Mouse (Mus musculus) thymus, postnatal 4 days (tissue): Measurements from ENCODE around the gene Ubap1l.

Experiments
- DNase-seq: peaks from one replicate; pipeline ENCODE4 v3.0.0; 2021

The Ubap1l gene

GRCm38 (mm10) chr9:65374468-65375162 is 13.8 kb downstream of the Ubap1l start:
- DNase-seq = no peak

DNA sequence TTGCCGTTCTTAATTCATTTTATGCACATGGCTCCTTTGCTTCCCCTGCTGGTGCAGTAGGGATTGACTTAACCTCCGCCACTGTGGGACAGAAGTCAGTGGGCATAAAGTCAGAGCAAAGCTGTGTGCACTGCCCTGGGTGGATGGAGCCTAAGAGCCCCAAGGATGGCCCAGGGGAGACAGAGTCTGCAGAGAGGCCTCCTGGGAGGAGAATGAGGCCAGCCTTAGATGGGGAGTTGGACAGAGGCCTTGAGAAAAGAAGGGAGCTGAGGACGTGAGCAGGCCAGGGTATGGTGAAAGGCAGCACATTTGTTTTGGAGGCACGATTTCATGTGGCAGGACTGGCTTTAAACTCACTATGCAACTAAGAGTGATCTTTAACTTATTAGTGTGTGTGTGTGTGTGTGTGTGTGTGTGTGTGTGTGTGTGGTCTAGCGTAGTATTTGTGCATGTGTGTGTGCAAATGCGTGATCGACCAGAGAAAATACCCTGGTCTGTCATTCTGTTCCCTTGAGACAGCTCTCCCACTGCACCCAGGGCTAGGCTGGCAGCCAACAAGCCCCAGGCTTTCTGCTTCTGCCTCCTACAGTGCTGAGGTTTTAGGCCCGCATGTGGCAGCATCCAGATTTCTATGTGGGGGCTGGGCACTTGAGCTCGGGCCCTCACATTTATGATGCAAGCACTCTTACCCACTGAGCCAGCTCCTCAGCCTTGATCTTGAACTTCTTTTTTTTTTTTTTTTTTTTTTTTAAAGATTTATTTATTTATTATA is 14.5 kb downstream of the Ubap1l start:
- peak; percentile 18 for DNase-seq

DNA sequence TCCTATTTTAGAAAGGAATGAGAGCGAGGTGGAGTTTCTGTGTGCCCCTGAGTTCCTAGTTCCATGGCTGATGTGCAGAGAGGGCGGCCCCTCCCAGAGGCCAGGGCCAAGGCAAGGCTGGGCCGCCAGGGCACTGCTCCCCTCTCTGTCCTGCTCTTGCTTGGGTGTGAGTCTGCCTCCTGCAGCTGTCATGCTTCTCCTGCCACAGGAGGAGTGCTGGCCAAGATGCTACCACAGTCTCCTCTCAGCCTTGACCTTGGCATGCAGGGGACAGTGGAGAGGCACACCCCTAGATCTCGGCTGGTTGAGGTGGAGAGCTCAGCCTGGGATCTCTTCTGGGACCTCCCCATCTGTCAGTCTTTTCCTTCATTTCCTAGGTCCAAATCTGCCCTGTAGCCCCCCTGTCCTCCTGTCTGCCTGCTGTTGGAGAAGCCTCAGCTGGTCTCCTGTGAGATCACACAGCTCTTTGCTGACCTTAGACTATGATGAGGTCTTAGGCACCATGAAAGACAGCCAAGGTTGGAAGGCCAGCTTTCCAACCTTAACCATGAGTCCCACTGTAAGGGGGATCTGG is 20.3 kb downstream of the Ubap1l start:
- no peak for DNase-seq

DNA sequence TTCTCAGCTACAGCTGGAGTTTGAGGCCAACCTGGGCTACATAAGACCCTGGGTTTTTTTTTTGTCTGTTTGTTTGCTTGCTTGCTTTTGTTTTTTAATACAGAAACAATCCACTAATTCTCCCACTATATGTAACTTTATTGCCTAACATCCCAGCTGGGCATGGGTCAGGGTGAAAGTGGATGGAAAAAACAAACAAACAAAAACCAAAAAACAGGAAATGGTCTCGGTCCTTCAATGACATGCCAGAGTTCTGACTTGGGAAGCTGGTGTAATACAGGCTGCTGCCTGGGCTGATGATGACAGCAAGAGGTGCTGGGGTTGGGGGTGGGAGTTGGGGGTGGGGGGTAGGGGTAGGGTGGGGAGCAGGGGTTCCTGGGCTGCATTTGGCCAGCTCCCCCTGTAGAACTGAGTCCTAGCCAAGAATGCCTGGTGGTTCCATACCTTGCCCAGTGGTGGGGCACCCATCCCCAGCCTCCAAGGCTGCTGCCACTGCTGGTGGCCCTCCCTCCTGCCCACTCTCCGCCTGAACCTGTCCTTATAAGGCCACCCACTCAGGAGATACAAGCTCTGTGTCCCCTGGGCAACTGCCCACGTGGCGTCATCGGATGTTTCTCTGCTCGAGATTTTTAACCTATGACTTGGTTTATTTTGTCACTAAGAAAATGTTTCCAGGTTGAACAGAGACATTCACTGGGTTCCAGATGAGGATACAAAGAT is 21.4 kb downstream of the Ubap1l start:
- DNase-seq = no peak

DNA sequence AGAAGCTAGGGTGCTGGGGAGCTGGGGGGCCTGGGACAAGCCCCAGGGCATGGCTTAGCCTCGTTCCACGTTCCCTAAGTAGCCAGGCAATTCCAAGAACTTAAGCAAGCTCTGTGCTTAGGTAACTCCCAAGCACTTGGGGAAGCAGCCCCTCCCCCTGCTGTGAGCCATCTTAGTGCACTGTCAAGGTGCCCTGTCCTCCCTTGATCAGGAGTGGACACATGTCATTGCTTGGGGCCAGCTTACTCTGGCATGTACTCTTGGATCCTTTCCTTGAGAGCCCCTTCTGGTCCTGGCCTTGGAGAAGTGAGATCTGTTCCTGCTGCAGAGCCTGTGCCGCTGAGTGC is 21.9 kb downstream of the Ubap1l start:
- DNase-seq = no peak

GRCm38 (mm10) chr9:65384276-65384675 is 23.4 kb downstream of the Ubap1l start:
- no peak for DNase-seq

DNA sequence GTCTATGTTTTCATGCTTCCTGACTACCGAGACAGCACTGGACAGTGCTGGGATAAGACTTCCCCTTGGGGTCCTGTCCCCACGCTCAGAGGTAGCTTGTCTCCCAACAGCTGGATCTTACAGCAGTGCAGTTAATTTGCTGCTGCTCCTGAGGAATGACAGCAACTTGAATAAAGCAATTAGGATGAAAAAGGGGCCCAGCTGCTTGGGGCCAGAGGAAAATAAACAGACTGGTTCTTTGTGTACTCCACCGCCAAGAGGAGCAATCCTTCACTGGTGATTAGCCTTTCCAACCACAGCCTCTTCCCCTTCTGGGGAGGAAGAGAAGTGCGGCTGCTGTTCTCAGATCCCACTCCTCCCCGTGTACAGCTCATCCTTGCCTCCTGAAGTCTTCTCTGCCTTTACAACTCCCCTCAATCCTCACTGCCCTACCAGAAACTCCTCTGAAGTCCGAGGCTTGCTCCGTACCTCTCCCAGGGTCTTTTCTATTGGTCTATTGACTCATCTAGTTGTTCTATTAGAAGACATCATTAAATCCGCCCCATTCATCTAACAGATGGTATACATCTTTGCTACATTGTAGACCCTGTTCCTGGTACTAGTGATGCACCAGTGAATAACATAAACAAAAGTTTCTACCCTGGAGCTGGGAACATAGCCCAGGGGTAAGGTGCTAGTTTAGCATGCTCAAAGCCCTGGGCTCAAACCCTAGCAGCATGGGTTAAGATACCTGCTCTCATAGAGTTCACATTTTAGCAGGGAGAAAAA is 25.7 kb downstream of the Ubap1l start:
- DNase-seq = no peak

DNA sequence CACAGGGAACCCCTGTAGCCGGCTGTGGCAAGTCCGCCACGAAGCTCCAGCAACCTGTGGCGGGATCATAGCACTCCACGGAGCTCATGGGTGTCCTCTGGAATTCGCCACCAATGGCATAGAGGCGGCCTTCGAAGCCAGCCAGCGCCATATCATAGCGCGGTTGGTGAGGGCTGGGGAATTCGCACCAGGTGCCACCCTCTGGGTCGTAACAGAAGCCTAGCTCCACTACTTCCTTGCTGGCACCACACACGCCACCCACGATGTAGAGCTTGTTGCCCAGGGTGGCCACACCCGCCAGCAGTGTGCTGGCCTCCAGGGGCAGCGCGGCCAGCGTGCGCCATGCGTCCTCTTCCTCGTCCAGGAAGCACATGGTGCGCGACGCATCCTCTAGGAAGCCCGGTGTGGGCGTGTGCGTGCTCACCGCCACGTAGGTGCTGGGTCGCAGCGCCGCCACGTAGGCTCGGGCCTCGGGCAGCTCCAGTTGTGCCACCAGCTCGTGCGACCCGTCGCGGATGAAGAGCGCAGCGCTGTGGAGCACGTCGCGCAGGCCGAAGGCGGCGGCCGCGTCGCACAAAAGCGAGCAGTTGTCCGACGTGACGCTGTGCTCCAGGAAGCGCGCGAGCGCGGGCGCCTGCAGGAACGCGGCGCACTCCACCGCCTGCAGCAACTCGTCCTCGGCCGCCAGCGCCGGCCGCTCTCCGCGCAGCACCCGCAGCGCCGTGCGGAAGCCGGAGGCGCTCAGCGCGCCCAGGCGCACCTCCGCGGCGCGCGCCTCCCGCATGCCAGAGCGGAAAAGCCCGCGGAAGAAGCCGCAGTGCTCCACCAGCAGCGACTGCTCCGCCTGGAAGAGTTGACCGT is 30.1 kb downstream of the Ubap1l start:
- DNase-seq = peak; percentile 57

DNA sequence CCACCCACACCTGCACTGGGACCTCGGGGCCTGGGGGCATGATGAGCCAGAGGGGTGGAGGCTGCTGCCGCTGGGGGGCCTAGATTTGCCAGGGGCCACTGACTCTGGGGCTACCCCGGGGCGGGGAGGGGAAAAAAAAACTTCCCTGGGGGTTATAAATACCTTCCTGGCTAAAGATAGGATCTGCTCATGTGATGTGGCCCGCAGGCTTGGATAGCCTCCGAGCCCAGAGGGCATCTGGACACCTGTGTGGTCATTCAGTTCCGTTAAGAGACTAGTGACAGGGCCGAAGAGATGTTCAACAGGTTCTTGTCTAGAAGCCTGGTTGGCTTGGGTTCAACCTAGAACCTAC is 30.7 kb downstream of the Ubap1l start, which contains the start of gene Kbtbd13:
Gene Kbtbd13 (minus strand): TSS at position 40 of the 352 bp plus-strand sequence.
- no peak for DNase-seq

DNA sequence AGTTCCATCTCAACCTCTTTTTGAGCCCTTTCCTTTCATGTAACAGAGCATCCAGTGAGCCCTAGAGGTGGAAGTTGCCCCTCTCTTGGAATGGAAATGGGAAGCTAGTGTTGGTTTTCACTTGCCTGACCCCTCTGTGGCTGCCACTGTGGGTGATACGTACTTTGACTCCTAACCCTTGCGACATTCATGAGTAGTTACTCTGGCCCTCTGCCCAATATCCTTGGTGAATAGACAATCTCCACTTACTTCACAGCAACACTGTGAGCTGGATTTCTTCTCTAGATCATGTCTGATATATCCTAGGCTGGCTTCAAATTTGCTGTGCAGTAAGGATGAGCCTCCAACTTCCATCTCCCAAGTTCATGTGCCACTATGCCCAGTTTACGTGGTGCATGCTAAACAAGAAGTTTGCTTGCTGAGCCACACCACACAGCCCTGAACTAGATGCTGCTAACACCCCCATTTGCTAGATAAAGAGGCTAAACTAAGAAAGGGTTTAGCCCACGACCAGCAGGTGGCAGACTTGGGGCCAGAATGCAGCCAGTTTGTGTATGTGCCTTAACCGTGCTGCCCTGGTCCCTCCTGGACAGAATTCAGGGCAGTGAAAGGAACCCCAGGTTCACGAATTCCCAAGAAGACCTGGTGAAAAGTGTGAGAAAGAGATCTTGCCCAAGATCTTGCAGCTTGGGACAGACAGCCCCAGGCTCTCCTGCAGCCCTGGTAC is 32.0 kb downstream of the Ubap1l start:
- peak; percentile 88 for DNase-seq

DNA sequence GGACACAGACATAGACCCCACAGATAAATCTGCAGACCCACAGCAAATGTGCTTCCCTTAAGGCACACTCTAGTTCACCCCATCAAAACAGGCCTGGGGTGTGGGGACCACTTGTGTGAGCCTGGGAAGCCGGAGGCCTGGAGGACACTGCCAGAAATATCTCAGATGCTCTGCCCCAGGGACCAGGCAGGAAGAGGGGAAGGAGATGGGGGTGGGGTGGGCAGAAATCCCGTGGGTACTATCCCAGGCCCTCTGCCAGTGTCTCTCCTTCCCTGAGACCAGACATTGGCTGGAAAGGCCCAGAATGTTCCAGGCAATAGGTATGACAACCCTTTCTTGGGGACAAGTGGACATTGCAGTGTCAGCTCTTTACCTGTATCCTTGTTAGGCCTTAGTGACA is 32.8 kb downstream of the Ubap1l start:
- DNase-seq = no peak

GRCm38 (mm10) chr9:65394360-65394759 is 33.5 kb downstream of the Ubap1l start:
- DNase-seq = no peak

- peak; percentile 77 for DNase-seq
Measured at GRCm38 (mm10) chr9:65398279-65398678, 37.4 kb downstream of the Ubap1l start, which contains the start of gene Rasl12. TSS of gene Rasl12 (plus strand) at chr9:65398506.

- no peak for DNase-seq
Measured at GRCm38 (mm10) chr9:65399934-65400333, 39.1 kb downstream of the Ubap1l start.

GRCm38 (mm10) chr9:65404331-65405183 is 43.7 kb downstream of the Ubap1l start:
- no peak for DNase-seq

GRCm38 (mm10) chr9:65405184-65405449 is 44.3 kb downstream of the Ubap1l start:
- DNase-seq = no peak

GRCm38 (mm10) chr9:65407327-65407726 is 46.5 kb downstream of the Ubap1l start:
- no peak for DNase-seq

GRCm38 (mm10) chr9:65407861-65408260 is 47.0 kb downstream of the Ubap1l start:
- no peak for DNase-seq

- DNase-seq = no peak
Measured at GRCm38 (mm10) chr9:65408871-65409295, 48.0 kb downstream of the Ubap1l start.

- DNase-seq = no peak
Measured at GRCm38 (mm10) chr9:65410378-65410777, 49.5 kb downstream of the Ubap1l start.
